Mouse (Mus musculus) E14TG2a.4 (cell line): ENCODE measurements around the gene Zfp358.

Experiments
- H3K27me3 ChIP-seq: 2 replicates; pipeline ENCODE4 v1.6.1; 2014; ENCODE audit warnings: low read length, control low read depth; ENCODE audit not compliant: insufficient read depth
- H3K36me3 ChIP-seq: 2 replicates; pipeline ENCODE4 v1.6.1; 2014; ENCODE audit warnings: low read length, control low read depth; ENCODE audit not compliant: insufficient read depth
- H3K4me1 ChIP-seq: replicated peaks from 2 replicates; pipeline ENCODE4 v1.6.1; 2014; ENCODE audit warnings: low read depth, low read length, control low read depth
- H3K4me3 ChIP-seq: replicated peaks from 2 replicates; pipeline ENCODE4 v1.5.1; 2014; ENCODE audit warnings: mild to moderate bottlenecking, low read length
- H3K9me3 ChIP-seq: 2 replicates; pipeline ENCODE4 v1.6.1; 2014; ENCODE audit warnings: low read length, control low read depth
- CTCF ChIP-seq: conservative IDR thresholded peaks from 2 replicates; pipeline ENCODE4 v1.5.1; 2014; ENCODE audit warnings: low read length
- NANOG ChIP-seq: IDR thresholded peaks from 2 replicates; pipeline ENCODE4 v1.6.1; 2014; ENCODE audit warnings: borderline replicate concordance, low read length, mixed read lengths
- POU5F1 ChIP-seq: IDR thresholded peaks from 2 replicates; pipeline ENCODE4 v1.6.1; 2014; ENCODE audit warnings: low read length, borderline replicate concordance

Gene Zfp358

GRCm38 (mm10) chr8:3531936-3532335, 39.0 kb downstream of the Zfp358 start:
- TF ChIP-seq NANOG: no peak
- no peak for TF ChIP-seq CTCF
- no peak for TF ChIP-seq POU5F1
- Histone ChIP-seq H3K27me3 (no peaks in the 10 kb centered on the region), H3K4me1 (peaks cover 44% of the 10 kb centered on the region), H3K9me3 (no peaks in the 10 kb centered on the region), H3K36me3 (peaks cover 76% of the 10 kb centered on the region), H3K4me3 (peak overlapping the region; percentile 72)

- peak overlapping the region; percentile 61 for H3K4me3 ChIP-seq
- H3K9me3 ChIP-seq: no peaks in the 10 kb centered on the region
- H3K4me1 ChIP-seq: peaks cover 58% of the 10 kb centered on the region
- no peaks in the 10 kb centered on the region for H3K27me3 ChIP-seq
- TF ChIP-seq NANOG (no peak), POU5F1 (no peak), CTCF (no peak)
- peaks cover 81% of the 10 kb centered on the region for H3K36me3 ChIP-seq
Measured at GRCm38 (mm10) chr8:3536053-3536841, 43.3 kb downstream of the Zfp358 start.

- Histone ChIP-seq H3K4me3 (peak overlapping the region; percentile 61), H3K27me3 (no peaks in the 10 kb centered on the region)
- no peak for TF ChIP-seq POU5F1
- TF ChIP-seq NANOG: no peak
- no peak for TF ChIP-seq CTCF
Measured at GRCm38 (mm10) chr8:3536940-3537339, 44.0 kb downstream of the Zfp358 start.

GRCm38 (mm10) chr8:3537666-3538065, 44.7 kb downstream of the Zfp358 start:
- peaks cover 86% of the 10 kb centered on the region for H3K36me3 ChIP-seq
- peaks cover 45% of the 10 kb centered on the region for H3K4me1 ChIP-seq
- H3K27me3 ChIP-seq: no peaks in the 10 kb centered on the region
- H3K9me3 ChIP-seq: no peaks in the 10 kb centered on the region
- H3K4me3 ChIP-seq: peak overlapping the region; percentile 60
- TF ChIP-seq POU5F1 (no peak), NANOG (no peak), CTCF (no peak)

More at GRCm38 (mm10) chr8:3536940-3537339, 44.0 kb downstream of the Zfp358 start:
- no peaks in the 10 kb centered on the region for H3K9me3 ChIP-seq
- peaks cover 81% of the 10 kb centered on the region for H3K36me3 ChIP-seq
- H3K4me1 ChIP-seq: peaks cover 53% of the 10 kb centered on the region

- H3K9me3 ChIP-seq: no peaks in the 10 kb centered on the region
- peaks cover 52% of the 10 kb centered on the region for H3K4me1 ChIP-seq
- TF ChIP-seq CTCF (no peak), NANOG (no peak), POU5F1 (no peak)
- H3K36me3 ChIP-seq: peaks cover 88% of the 10 kb centered on the region
- H3K27me3 ChIP-seq: no peaks in the 10 kb centered on the region
- no peak overlapping the region for H3K4me3 ChIP-seq
Measured at GRCm38 (mm10) chr8:3539146-3539545, 46.2 kb downstream of the Zfp358 start.

DNA sequence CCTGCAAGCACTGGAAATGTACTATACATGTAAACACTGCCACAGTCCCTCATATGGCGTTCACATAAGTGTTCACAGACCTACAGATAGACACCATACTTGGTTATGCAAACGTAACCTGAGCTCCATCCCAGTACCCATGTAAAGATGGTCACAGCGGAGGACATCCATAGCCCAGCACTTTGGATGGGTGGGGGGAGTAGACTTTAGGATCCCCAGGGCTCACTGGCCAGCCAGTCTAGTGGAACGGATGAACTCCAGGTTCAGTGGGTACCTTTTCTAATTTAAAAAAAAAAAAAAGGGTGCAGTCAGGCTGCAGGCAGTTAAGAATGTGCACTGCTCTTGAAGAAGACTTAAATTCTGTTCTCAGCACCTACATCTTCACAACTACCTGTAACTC, 47.1 kb downstream of the Zfp358 start:
- H3K4me1 ChIP-seq: peaks cover 56% of the 10 kb centered on the region
- peaks cover 91% of the 10 kb centered on the region for H3K36me3 ChIP-seq
- no peaks in the 10 kb centered on the region for H3K9me3 ChIP-seq
- TF ChIP-seq POU5F1: no peak
- TF ChIP-seq CTCF: no peak
- no peak for TF ChIP-seq NANOG
- H3K27me3 ChIP-seq: no peaks in the 10 kb centered on the region
- H3K4me3 ChIP-seq: no peak overlapping the region

DNA sequence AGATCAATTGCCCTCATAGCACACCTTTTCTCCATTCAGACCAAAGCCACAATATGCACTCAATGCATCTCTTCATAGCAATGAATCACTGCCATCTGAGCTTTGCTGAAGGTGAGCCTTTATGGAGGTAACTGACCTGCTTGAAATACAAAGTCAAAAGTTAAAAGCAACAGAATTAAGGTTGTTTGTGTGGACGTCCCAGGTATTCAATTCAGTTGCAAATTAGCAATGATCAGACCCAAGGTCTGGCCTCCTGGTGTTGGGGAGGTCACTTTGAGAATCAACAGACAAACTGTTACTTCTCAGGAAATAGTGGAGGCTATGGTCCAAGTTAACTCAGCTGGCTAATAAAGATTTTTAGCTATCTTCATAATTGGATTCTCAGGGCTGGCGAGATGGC, 53.6 kb downstream of the Zfp358 start:
- no peaks in the 10 kb centered on the region for H3K27me3 ChIP-seq
- peak; percentile 82 for TF ChIP-seq NANOG
- TF ChIP-seq POU5F1: 0 out of 2 replicates have a peak, but pooled peaks have one; percentile 38
- no peak for TF ChIP-seq CTCF

More for the DNA sequence above, 53.6 kb downstream of the Zfp358 start:
- Histone ChIP-seq H3K4me3 (no peak overlapping the region), H3K36me3 (peaks cover 34% of the 10 kb centered on the region), H3K9me3 (no peaks in the 10 kb centered on the region), H3K4me1 (peaks cover 59% of the 10 kb centered on the region)
